Mouse (Mus musculus) spleen, adult 18-20 months (tissue): ENCODE measurements around the gene Mst1.

Experiments
- DNase-seq, 2 experiments: peaks; one replicate each; pipeline ENCODE4 v3.0.0; 2022; ENCODE audit warnings: mixed read lengths in 2 of 2

Mst1 gene

DNA sequence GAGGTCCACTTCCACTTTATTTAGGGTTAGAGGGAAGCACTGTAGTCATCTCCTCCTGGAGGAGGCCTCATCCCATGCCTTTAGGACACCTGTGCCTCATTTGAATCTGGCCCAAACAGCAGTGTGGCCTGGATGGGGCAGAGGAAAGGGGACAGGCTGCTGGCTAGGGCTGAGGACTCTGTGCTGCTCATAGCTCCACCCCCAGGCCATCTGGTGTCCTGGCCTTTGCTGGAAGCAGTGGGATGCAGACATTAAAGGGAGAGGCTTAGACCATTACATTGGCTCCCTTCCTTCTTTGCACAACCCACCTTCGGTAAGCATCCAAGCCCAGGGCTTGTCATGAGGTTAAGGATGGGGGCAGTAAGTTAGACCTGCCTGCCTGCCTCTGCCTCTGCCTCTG is 53.2 kb downstream of the Mst1 start:
- DNase-seq = no peak
